Mouse (Mus musculus): ENCODE measurements around the gene Trpm7. TPM values are rescaled to one million over a fixed set of nuclear protein-coding genes. Genes with fewer than 3 reads are reported as not detected.

The Trpm7 gene
- polyA plus RNA-seq, 1 experiment from 2014 or later, result 18.4 TPM

- 70% methylated on average over 5 of the region's 5 CpGs for WGBS (ENCODE audit: insufficient replicate concordance)
- no peak overlapping the region for H3K9ac ChIP-seq (ENCODE audit: low read depth, low read length)
- H3K4me2 ChIP-seq (ENCODE audit: low read depth, low read length), result no peak overlapping the region
- no peaks in the 10 kb centered on the region for H3K27me3 ChIP-seq (ENCODE audit: control insufficient read depth, insufficient read depth, low read depth, low read length)
- no peak for ATAC-seq (ENCODE audit: low read depth)
- H3K36me3 ChIP-seq (ENCODE audit: control insufficient read depth, insufficient read depth), result no peaks in the 10 kb centered on the region
- H3K4me3 ChIP-seq (ENCODE audit: low read depth, low read length), result no peak overlapping the region
- no peaks in the 10 kb centered on the region for H3K9me3 ChIP-seq (replicated peaks; ENCODE audit: control insufficient read depth, low read length)
- no peaks in the 10 kb centered on the region for H3K4me1 ChIP-seq (ENCODE audit: control insufficient read depth, low read depth, low read length)
- no peak overlapping the region for H3K27ac ChIP-seq (ENCODE audit: low read length)
Measured at GRCm38 (mm10) chr2:126772217-126772616, 103.8 kb downstream of the Trpm7 start.

- Histone ChIP-seq H3K4me3 (ENCODE audit: low read depth, low read length) (no peak overlapping the region), H3K9me3 (replicated peaks; ENCODE audit: control insufficient read depth, low read length) (no peaks in the 10 kb centered on the region), H3K27me3 (ENCODE audit: control insufficient read depth, insufficient read depth, low read depth, low read length) (no peaks in the 10 kb centered on the region), H3K4me2 (ENCODE audit: low read depth, low read length) (no peak overlapping the region), H3K36me3 (ENCODE audit: control insufficient read depth, insufficient read depth) (no peaks in the 10 kb centered on the region), H3K27ac (ENCODE audit: low read length) (no peak overlapping the region), H3K4me1 (ENCODE audit: control insufficient read depth, low read depth, low read length) (no peaks in the 10 kb centered on the region), H3K9ac (ENCODE audit: low read depth, low read length) (no peak overlapping the region)
- WGBS (ENCODE audit: insufficient replicate concordance), result 46% methylated on average over 19 of the region's 19 CpGs
- no peak for ATAC-seq (ENCODE audit: low read depth)
Measured at GRCm38 (mm10) chr2:126769431-126770181, 106.4 kb downstream of the Trpm7 start.

GRCm38 (mm10) chr2:126768194-126768593 is 107.8 kb downstream of the Trpm7 start:
- Histone ChIP-seq H3K4me2 (ENCODE audit: low read depth, low read length) (no peak overlapping the region), H3K27me3 (ENCODE audit: control insufficient read depth, insufficient read depth, low read depth, low read length) (no peaks in the 10 kb centered on the region), H3K4me3 (ENCODE audit: low read depth, low read length) (no peak overlapping the region), H3K4me1 (ENCODE audit: control insufficient read depth, low read depth, low read length) (no peaks in the 10 kb centered on the region), H3K9ac (ENCODE audit: low read depth, low read length) (no peak overlapping the region), H3K9me3 (replicated peaks; ENCODE audit: control insufficient read depth, low read length) (no peaks in the 10 kb centered on the region), H3K36me3 (ENCODE audit: control insufficient read depth, insufficient read depth) (no peaks in the 10 kb centered on the region), H3K27ac (ENCODE audit: low read length) (no peak overlapping the region)
- ATAC-seq (ENCODE audit: low read depth), result no peak
- WGBS (ENCODE audit: insufficient replicate concordance), result 64% methylated on average over 4 of the region's 4 CpGs

- Histone ChIP-seq H3K4me2 (ENCODE audit: low read depth, low read length) (no peak overlapping the region), H3K36me3 (ENCODE audit: control insufficient read depth, insufficient read depth) (no peaks in the 10 kb centered on the region), H3K9ac (ENCODE audit: low read depth, low read length) (no peak overlapping the region), H3K4me3 (ENCODE audit: low read depth, low read length) (no peak overlapping the region), H3K4me1 (ENCODE audit: control insufficient read depth, low read depth, low read length) (no peaks in the 10 kb centered on the region), H3K9me3 (replicated peaks; ENCODE audit: control insufficient read depth, low read length) (no peaks in the 10 kb centered on the region), H3K27ac (ENCODE audit: low read length) (no peak overlapping the region), H3K27me3 (ENCODE audit: control insufficient read depth, insufficient read depth, low read depth, low read length) (no peaks in the 10 kb centered on the region)
- 88% methylated on average over 3 of the region's 3 CpGs for WGBS (ENCODE audit: insufficient replicate concordance)
- ATAC-seq (ENCODE audit: low read depth), result no peak
Measured at GRCm38 (mm10) chr2:126767599-126767998, 108.4 kb downstream of the Trpm7 start.

GRCm38 (mm10) chr2:126765867-126766582 is 110.0 kb downstream of the Trpm7 start:
- no peak overlapping the region for H3K4me2 ChIP-seq (ENCODE audit: low read depth, low read length)
- H3K9me3 ChIP-seq (replicated peaks; ENCODE audit: control insufficient read depth, low read length), result no peaks in the 10 kb centered on the region
- 0 out of 2 replicates have a peak, but pooled peaks cover 2% of the 10 kb centered on the region for H3K36me3 ChIP-seq (ENCODE audit: control insufficient read depth, insufficient read depth)
- no peak overlapping the region for H3K9ac ChIP-seq (ENCODE audit: low read depth, low read length)
- WGBS (ENCODE audit: insufficient replicate concordance), result 44% methylated on average over 11 of the region's 11 CpGs
- no peaks in the 10 kb centered on the region for H3K27me3 ChIP-seq (ENCODE audit: control insufficient read depth, insufficient read depth, low read depth, low read length)
- H3K4me3 ChIP-seq (ENCODE audit: low read depth, low read length), result no peak overlapping the region
- H3K27ac ChIP-seq (ENCODE audit: low read length), result no peak overlapping the region
- no peak for ATAC-seq (ENCODE audit: low read depth)
- H3K4me1 ChIP-seq (ENCODE audit: control insufficient read depth, low read depth, low read length), result no peaks in the 10 kb centered on the region

GRCm38 (mm10) chr2:126759351-126759750 is 116.7 kb downstream of the Trpm7 start:
- 81% methylated on average over 7 of the region's 7 CpGs for WGBS (ENCODE audit: insufficient replicate concordance)
- no peaks in the 10 kb centered on the region for H3K27me3 ChIP-seq (ENCODE audit: control insufficient read depth, insufficient read depth, low read depth, low read length)
- H3K4me2 ChIP-seq (ENCODE audit: low read depth, low read length), result no peak overlapping the region
- H3K27ac ChIP-seq (ENCODE audit: low read length), result no peak overlapping the region
- peaks cover 35% of the 10 kb centered on the region for H3K36me3 ChIP-seq (ENCODE audit: control insufficient read depth, insufficient read depth)
- H3K9me3 ChIP-seq (replicated peaks; ENCODE audit: control insufficient read depth, low read length), result no peaks in the 10 kb centered on the region
- no peak overlapping the region for H3K9ac ChIP-seq (ENCODE audit: low read depth, low read length)
- H3K4me3 ChIP-seq (ENCODE audit: low read depth, low read length), result no peak overlapping the region
- no peak for ATAC-seq (ENCODE audit: low read depth)
- no peaks in the 10 kb centered on the region for H3K4me1 ChIP-seq (ENCODE audit: control insufficient read depth, low read depth, low read length)

GRCm38 (mm10) chr2:126755664-126756063 is 120.4 kb downstream of the Trpm7 start:
- no peak overlapping the region for H3K4me3 ChIP-seq (ENCODE audit: low read depth, low read length)
- ATAC-seq (ENCODE audit: low read depth), result no peak
- H3K27ac ChIP-seq (ENCODE audit: low read length), result no peak overlapping the region
- H3K9me3 ChIP-seq (replicated peaks; ENCODE audit: control insufficient read depth, low read length), result no peaks in the 10 kb centered on the region
- no peaks in the 10 kb centered on the region for H3K4me1 ChIP-seq (ENCODE audit: control insufficient read depth, low read depth, low read length)
- no peaks in the 10 kb centered on the region for H3K27me3 ChIP-seq (ENCODE audit: control insufficient read depth, insufficient read depth, low read depth, low read length)
- H3K36me3 ChIP-seq (ENCODE audit: control insufficient read depth, insufficient read depth), result peaks cover 39% of the 10 kb centered on the region
- no peak overlapping the region for H3K9ac ChIP-seq (ENCODE audit: low read depth, low read length)
- WGBS (ENCODE audit: insufficient replicate concordance), result 81% methylated on average over 6 of the region's 6 CpGs
- H3K4me2 ChIP-seq (ENCODE audit: low read depth, low read length), result no peak overlapping the region

GRCm38 (mm10) chr2:126743389-126743788 is 132.6 kb downstream of the Trpm7 start:
- Histone ChIP-seq H3K9ac (ENCODE audit: low read depth, low read length) (no peak overlapping the region), H3K4me1 (ENCODE audit: control insufficient read depth, low read depth, low read length) (no peaks in the 10 kb centered on the region), H3K4me2 (ENCODE audit: low read depth, low read length) (no peak overlapping the region), H3K27ac (ENCODE audit: low read length) (no peak overlapping the region), H3K27me3 (ENCODE audit: control insufficient read depth, insufficient read depth, low read depth, low read length) (no peaks in the 10 kb centered on the region), H3K9me3 (replicated peaks; ENCODE audit: control insufficient read depth, low read length) (no peaks in the 10 kb centered on the region), H3K4me3 (ENCODE audit: low read depth, low read length) (no peak overlapping the region), H3K36me3 (ENCODE audit: control insufficient read depth, insufficient read depth) (peaks cover 10% of the 10 kb centered on the region)
- ATAC-seq (ENCODE audit: low read depth), result no peak
- WGBS (ENCODE audit: insufficient replicate concordance), result 77% methylated on average over 5 of the region's 5 CpGs

Measured in liver, embryonic 16.5 days (tissue).